Mouse (Mus musculus) inflammation-experienced regulatory T-cells, adult 6 months (primary cell): ENCODE results near the gene Zdhhc17. TPM values are rescaled to one million over a fixed set of nuclear protein-coding genes. Genes with fewer than 3 reads are reported as not detected.

Source experiments
- ATAC-seq: one replicate; pipeline ENCODE4 v1.8.0; 2017
- polyA plus RNA-seq, 3 experiments: library from polyadenylated mRNA; unstranded; fragments of 100-300 nt; shearing (Covaris generic); gene quantifications; one replicate each; pipeline ENCODE4 v1.2.1; 2017

Zdhhc17 gene
- polyA plus RNA-seq, 3 experiments from 2014 or later, result 12.5 to 23.8 (median 19.7) TPM

DNA sequence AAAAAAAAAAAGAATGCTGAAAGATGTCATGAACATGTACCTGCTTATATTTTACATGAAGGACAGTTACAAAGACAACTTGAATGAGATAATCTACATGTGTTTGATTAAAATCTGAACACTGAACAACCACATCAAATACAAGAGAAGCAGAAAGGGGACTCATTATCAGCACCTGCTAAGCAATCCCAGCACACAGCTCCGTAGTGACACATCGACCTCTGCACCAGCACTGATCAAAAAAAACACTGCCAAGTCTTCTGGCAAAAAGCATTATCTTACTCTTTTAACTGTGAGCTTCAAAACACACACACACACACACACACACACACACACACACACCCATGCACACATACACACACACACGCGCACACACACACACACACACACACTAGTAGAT, 58.2 kb downstream of the Zdhhc17 start:
- peak; percentile 64 for ATAC-seq

DNA sequence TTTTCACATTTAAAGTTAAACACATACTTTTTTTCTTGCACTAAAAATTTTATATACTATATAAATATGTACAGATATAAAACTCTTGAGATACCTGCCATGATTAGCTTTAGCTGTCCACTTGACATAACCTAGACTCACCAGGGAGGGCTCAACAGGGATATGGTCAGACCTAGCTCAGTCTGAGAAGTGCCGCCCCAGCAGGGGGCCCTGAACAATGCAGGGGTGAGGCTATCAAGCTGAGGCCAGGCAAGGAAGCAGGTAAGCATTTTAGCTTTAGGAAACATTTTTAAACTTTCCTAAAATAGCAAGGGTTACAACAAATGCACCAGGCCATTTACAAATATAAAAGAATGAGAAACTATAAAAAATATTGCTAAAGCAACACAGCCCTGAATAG, 58.8 kb downstream of the Zdhhc17 start:
- ATAC-seq, result no peak

DNA sequence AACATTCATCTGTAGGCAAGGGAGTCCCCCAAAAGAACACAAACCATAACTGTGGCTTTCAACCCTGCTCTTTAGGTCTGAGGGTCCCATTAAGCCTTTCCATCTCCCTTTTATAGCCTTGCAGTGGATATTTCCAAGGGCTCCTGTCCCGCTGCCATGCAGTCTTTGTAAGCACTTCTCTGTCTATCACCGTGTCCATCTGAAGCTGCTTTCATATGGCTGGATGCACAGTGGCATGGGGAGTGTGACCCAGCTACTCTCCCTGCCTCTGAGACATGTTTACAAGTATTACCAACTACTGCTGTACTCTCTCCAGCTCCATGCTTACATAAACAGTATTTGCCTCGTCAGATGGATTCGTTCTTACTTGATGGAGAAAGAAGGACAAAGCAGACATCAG, 62.4 kb downstream of the Zdhhc17 start:
- no peak for ATAC-seq

DNA sequence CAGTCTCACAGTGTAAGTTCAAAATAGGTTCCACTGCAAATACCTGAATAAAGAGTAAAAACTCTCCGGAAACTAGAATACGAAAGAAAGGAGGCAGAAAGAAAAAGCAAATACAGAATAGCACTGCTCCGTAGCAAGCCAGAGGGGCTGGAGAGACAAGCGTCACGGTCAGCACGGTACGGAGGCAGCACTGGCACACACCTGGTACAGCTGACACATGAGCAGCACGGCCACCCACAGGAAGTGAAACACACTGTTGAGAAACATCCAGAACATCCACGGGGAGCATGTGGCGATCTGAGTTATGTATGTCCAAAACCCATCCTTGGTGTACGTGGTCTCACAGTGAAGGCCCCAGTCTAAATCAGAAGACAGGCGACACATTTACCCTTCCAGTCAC, 64.0 kb downstream of the Zdhhc17 start:
- no peak for ATAC-seq

DNA sequence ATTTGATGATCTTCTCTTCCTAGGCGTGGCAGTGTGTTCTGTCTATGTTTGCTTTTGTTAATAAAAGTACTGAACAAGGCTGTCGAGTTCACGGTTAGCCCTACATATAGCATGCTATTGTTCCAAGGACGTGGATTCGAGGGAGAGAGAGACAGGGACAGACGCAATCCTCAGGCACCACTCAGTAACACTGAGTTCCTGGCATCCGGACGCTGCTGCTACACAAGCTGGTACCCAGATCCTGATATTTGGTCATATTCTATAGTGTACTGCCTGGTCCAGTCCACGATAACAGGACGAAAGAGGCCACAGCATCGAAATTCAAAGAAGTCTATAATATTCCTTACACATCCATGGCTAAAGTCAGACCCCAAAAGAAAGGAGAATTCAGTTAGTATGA, 65.8 kb downstream of the Zdhhc17 start:
- no peak for ATAC-seq

DNA sequence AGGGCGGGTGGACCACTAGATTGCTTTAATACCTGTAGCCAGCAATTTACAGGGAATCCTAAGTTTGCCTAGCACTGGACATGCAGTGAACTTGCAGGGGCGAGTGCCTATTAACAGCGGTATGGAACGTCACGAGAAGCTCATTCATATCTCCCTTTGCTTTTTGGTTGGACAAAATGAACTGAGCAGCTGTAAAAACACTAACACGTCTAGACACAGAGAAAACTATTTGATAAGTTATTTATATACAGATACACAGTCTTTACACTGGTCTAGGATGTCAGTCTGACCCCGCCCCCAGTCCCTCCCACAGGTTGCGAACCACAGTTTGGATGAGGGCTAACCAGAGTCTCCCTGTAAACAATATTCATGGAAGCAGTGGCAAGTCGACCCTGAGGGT, 67.1 kb downstream of the Zdhhc17 start:
- no peak for ATAC-seq

DNA sequence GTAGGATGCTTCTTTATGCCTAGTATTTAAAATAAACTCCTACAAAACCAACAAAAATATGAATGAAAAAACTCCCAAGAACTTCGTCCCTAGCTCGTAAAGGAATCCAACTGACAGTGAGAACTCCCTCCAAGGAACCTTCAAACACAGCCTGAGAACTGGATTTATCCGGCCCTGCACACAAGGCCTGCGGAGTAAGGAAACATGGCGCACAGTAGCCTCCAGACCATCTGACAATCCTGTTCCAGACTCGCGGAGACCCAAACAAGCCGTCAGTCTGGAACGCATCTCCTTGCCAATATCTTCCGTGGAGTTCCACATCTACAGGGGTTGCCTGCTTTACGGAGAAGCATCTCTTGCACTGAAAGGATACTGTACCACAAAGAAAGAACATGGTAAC, 68.0 kb downstream of the Zdhhc17 start:
- ATAC-seq, result no peak

DNA sequence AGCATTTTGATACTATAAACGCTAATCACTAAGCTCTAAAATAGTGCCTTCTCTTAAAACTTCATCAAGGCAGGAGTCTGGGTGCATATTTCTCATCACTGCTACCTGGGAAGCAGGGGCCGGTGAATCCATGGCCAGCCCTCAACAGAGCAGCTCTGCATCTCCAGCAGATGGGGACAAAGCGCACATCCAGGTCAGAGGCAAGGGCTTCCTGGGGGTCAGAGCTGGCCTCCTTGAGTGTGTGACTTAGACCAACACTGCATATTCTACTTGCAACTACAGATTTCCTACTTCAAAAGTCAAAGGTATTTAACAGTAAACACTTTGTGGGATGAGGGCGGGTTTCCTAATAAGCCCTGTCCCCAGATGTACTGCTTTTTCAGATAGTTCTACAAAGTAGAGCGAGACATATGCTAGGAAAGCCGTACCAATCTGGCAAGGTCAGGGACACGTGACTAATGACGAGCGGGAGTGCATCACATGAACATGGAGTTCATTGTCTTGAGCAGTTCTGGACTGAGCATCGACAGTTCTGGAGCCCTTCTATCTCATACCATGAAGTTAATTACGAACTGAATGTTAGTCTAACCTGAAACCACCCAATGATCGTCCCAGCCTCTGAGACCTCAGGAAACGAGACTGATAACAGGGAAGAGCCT, 69.1 kb downstream of the Zdhhc17 start:
- no peak for ATAC-seq

DNA sequence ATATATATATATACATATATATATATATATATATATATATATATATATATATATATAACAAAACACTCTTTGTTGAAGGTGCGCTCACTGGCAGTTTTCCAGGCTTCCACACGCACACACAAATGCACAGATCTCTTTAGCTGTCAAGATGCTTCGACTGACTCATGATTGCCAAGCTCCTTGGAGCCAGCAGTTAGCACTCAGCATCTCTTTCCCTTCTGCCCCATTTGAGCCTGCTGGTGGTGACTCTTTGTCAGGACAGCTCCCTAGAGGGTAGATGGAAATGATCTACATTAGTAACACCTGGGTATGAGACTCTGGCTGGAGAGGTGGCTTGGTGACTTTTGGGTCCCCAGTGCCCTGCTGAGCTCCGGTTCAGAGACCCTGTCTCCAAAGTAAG, 70.2 kb downstream of the Zdhhc17 start:
- ATAC-seq, result no peak

DNA sequence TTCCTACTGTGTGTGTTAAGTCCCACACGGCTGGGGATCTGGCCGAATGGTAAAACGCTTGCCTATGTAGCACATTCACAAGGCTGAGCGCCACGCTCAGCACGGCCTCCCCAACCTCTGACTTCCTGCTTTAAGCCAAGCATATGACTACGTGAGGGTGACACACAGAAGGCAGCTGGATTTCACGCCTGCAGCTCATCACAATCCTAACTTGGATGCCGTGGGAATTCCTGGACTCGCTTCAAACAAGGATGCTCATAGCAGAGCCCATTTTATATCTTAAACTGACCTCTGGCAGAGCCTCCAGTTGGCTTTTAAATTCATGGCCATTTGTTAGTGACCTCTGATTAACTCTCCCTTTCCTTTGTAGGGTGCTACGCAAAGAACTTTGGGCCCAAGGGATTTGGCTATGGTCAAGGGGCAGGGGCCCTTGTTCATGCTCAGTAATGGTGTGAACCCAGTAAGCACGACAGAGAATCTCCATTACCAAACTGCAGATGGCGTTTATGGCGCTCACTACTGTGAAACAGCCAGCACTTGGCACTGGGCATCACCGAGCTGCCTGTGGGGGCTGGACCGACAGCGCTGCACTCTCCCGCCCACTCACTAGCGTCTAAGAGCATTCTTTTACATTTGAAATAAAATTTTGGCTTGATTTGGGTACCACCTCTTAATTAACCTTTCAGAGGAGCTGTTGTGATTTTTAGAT, 70.9 kb downstream of the Zdhhc17 start:
- ATAC-seq, result no peak

DNA sequence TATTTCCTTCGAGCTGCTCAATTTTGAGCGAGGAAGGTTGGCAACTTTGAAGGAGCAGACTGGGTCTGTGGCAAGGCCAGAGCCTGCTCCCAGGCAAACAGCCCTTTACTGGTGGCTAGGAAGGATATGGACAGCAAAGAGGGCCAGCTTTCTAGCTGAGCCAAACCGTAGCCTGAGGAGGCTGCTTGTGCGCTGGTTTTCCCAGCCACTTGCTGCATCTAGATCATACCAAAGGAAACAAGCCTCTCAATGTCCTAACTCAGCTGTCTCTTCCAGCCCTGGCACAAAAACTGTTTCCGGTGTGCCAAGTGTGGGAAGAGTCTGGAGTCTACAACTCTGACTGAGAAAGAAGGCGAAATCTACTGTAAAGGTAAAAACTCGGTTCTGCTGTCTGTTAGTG, 71.6 kb downstream of the Zdhhc17 start:
- ATAC-seq, result no peak

DNA sequence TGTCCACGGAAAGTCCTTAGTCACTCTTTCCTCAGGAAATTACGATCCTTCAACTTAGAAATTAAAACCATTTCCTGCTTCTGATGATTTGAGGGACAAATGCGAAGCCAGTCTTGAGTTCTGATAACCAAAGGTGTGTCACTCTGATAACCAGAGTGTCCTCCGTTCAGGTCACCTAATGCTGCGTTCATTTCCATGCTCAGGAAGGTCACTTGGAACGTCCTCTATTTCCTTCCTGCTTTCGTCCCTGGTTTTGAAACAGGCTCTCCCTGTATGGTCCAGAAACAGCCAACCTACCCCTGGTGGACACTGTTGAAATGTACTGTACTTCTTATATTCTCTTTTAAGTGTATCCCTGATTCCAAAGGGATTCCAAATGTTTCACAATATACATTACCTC, 74.3 kb downstream of the Zdhhc17 start:
- no peak for ATAC-seq

DNA sequence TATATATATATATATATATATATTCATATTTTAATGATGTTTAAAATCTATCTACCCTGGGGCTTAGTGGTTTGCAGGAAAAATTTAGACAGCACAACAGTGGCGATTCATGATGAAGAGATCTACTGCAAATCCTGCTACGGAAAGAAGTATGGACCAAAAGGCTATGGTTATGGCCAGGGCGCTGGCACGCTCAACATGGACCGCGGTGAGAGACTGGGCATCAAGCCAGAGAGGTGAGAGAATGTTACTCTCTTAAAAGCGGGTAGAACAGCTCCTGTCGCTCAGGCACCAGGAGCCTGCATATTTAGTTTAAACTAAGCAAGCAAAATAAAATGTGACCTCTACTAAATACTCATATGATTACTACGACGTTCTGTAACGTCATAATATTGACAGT, 74.9 kb downstream of the Zdhhc17 start:
- no peak for ATAC-seq

DNA sequence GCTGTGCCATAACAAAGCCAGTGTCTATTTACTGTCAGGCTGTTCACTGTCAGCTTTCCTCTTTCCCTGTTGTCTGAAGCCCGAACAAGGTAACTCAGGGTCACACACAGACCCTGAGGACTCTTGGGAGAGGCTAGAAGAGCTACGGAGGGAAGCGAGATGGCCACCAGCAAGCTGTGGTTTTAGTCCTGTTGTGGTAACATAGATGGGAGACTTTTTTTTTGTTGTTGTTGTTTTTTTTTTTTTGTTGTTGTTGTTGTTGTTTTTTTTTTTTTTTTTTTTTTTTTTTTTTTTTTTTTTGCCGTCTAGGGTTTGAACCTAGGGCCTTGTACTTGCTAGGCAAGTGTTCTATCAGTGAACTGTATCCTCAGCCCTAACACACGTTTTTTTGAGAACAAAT, 76.4 kb downstream of the Zdhhc17 start:
- ATAC-seq, result no peak

DNA sequence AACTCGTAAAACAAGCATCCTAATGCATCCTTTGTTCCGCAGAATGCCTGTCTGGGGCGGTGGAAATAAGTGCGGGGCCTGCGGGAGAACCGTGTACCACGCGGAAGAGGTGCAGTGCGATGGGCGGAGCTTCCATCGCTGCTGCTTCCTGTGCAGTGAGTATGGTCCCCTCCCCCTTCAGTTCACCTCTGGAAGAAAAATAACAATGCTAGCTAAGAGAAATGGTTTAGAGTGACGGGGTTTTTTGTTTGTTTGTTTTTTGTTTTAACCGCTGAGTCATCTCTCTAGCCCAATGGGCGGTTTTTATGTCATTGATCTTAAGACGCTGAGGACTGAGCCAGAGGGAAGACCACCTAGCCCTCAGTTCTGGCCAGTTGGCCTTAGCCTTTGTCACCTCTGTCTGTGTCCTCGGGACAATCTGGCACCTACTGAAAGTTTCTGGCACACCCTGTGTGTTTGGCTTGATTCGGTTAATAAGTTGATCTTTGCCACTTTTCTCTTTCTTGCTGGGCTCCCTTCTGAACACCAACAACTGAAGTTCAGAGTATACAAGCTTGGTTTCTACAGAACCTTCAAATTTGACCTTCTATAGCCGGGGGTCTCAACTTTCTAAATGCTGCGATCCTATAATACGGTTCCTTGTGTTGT, 77.9 kb downstream of the Zdhhc17 start:
- peak; percentile 95 for ATAC-seq

DNA sequence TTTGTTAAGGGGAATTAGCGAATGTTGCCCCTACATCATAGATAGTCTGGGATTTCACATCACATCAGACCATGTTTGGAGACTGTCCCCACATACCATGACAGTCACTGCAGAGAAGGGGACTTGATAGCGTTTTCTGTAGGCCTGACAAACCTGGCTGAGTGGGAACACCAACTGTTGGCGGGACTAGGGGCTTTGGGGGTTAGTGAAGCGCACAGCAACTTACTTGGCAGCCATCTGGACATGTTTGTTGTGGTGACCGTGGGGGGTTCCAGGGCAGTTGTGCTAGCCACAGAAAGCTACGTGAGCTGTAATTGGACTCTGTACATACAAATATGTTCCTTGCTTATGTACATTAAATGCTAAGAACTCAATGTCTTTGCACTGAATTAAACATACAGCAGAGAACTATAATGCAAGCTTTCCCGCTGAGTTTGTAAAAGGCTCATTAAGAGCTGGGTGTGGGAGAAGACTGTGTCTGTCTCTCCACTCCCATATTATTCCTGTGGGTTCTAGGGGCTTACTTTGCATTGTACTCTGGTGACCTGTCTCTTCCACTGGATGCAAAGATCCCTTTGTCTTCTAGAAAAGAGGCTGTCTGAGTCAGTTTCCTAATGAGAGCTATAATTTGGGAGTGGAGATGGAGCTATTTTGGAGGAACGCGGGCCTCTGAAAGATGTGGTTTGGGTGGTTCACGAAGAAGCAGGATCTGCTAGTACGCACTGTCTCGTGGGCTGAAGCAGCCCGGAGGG, 78.6 kb downstream of the Zdhhc17 start:
- ATAC-seq, result no peak

DNA sequence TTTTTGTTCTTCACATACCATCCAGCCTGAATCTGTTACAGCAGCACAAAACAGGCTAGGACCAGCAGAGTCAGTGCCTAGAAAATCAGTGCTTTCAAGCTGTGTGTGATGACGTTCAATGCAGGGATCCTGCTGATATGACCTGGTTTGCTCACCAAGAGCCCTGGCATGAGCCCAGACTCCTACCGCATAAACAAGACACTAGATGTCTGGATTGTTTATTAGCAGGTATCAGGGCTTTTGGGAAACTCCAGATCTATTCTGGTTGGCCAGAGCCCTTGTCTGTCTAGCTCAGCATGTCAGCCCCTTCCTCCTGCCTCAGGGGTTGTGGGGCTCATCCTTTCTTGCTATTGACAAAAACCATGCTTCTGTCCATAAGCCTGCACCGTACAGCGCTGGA, 80.2 kb downstream of the Zdhhc17 start:
- ATAC-seq, result no peak

DNA sequence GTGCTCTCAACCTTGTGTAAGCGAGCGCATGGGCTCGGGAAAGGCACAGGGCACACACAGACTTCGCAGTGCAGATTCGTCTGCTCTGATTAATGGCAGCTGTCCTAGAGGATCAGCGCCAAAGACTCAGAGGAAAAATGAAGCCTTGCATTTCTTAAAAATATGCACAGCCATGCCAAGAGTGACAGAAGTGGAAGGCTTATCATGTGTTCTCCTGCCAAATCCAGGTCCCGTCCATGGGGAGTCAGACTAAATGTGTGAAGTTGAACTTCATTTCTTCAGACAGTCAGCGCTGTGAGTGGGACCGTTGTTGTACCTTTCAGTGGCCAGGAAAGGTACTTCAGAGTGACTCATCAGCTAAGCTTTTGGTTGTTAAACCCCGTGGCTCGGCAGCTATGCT, 82.4 kb downstream of the Zdhhc17 start:
- no peak for ATAC-seq

DNA sequence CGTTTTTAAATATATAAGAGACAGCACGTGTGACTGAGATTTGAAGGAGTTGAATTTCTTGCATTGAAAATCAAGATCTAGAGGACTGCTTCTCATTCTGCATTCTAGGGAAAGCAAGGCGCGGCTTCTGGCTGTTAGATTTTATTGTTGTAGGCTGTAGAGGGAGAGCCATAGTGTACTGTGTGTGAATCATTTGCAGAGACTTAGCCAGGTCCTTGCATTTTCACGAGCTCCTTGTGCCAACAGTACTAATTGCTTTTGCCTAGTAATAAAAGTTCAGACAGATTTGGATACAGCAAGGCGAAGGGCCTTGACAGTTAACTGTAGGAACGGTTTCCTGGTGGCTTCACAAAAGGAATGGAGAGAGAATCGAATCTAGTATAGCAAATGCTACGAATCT, 87.3 kb downstream of the Zdhhc17 start:
- ATAC-seq, result no peak

DNA sequence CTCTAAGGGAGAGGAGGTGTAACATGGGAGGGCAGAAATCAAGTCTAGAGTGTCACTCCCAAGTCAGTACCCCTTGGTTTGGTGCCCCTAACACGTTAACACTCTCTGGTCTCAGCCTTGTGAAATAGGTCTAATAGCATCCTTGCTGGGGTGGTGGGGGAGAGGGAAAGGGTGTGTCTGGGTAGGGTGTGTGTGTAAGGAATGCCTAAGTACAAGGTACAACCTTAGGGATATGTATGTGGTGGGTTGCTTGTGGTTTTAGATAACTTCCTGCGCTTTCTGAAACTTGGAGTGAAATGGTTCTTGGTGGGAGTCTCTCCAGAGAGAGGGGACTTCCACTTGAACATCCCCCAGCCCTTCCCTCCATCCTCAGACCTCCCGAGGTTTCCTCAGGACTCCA, 88.0 kb downstream of the Zdhhc17 start:
- ATAC-seq, result no peak

DNA sequence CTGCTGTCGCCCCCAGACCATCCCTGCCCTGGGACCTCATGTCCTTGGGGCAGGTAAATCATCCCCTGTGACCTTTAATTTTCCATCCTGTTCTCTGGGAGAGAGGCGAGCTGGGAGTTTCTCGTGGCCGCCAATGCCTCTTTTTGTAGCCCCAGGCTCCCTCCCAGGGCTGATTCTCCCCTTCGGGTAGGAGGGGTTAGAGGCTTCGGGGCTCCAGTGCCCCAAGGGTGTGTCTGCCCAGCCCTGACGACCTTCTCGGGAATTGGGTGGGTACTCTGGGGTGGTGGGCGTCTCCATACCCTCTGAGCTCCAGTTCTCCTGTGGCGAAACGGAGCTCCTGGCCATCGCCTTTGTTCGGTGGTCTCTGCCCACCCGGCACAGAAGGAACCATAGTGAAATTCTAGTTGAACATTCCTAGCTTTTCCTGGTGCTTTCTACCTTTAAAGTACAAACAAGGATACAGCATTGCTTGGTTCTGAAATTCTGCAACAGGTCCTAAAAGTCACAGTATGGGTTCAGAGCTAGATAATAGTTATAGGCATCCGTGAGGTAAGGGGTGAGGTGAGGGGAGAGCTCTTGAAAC, 89.5 kb downstream of the Zdhhc17 start:
- ATAC-seq, result peak; percentile 15

DNA sequence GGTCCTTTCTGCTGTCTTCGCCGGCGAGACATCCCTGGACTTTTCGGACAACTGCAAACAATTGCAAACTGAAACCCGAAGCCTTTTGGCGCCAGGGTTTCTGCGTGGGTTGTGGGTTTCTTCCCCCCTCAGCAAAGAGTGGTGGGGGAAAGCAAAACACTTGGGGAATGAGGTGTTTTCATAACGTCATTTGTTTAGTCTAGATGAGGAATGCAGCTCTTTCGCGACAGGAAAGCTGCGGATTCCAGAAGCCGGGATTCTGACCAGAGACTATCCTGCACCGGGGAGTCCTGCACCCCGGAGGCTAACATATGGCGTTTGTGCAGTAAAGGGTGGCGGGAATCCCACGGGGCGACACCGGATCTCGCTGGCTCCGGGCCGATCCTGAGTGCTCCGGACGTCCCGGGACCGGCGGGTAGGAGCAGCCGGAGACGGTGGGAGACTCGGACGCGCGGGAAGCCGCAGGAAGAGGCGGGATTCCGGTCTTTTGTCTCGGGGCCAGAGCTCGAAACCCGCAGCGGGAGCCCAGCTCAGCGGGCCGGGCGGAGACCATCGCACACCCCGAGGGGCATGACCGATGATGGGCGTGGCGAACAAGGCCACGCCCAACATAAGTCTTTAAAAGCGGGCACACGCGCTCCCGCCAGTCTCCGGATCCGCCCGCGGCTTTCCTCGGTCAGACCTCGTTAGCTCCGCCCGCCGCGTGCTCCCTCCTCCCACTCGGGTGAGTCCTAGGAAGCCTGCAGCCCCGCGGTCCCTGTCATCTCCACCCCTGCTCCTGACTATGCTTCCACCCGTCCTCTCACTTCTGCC, 90.2 kb downstream of the Zdhhc17 start, which contains the start of gene Csrp2:
Gene Csrp2, plus strand, starts transcription at position 259 of the 813 bp plus-strand sequence.
- peak; percentile 86 for ATAC-seq
